Mouse (Mus musculus): ENCODE measurements around the gene Prkacb. TPM values are rescaled to one million over a fixed set of nuclear protein-coding genes. Genes with fewer than 3 reads are reported as not detected.

Prkacb gene
- total and polyA plus RNA-seq, 3 experiments = 16.5 to 55.6 (median 31.8) TPM

DNA sequence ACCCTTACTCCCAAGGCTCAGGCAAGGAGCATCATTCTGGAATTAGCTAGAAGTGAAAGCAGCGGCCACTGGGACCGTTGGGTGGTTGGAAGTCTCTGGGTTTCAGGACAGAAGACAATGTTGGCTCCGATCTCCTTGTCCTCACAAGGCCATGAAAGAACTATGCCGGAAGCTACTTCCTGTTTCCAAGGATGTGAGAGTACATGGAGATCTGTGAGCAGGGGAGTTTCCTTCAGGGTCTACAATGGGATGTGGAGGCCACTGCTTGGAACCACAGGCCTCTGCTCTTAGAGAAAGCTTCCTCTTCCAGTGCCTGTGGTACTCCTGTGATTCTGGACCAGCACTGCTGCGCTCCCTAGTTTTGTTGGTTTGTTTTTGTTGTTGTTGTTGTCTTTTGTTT is 33.4 kb upstream of the Prkacb start:
- no peak for TF ChIP-seq POLR2AphosphoS2 (IDR thresholded peaks at IDR 0.05; ENCODE audit: low read length)
- no peak for TF ChIP-seq MYB (IDR thresholded peaks at IDR 0.05; ENCODE audit: low read depth, low read length)
- TF ChIP-seq POLR2A (IDR thresholded peaks at IDR 0.05; ENCODE audit: control insufficient read depth in 1 of 2, insufficient read depth in 1 of 2, low read depth in 1 of 2, low read length in 2 of 2, poor library complexity in 1 of 2) = no peak
- TF ChIP-seq ZC3H11A (IDR thresholded peaks at IDR 0.05; ENCODE audit: low read depth, low read length) = no peak
- TF ChIP-seq ETS1 (IDR thresholded peaks at IDR 0.05; ENCODE audit: low read depth, low read length) = no peak
- no peak for TF ChIP-seq E2F4 (IDR thresholded peaks at IDR 0.05; ENCODE audit: borderline replicate concordance, low read depth, low read length)
- TF ChIP-seq MXI1 (IDR thresholded peaks at IDR 0.05; ENCODE audit: low read depth, low read length) = no peak
- no peak for TF ChIP-seq RAD21 (IDR thresholded peaks at IDR 0.05; ENCODE audit: low read depth, low read length)
- no peak for TF ChIP-seq TCF12 (IDR thresholded peaks at IDR 0.05; ENCODE audit: low read depth, low read length)
- no peak for TF ChIP-seq CHD1 (IDR thresholded peaks at IDR 0.05; ENCODE audit: low read depth, low read length)
- Histone ChIP-seq H3K27me3 (ENCODE audit: control insufficient read depth in 1 of 2, insufficient read depth in 2 of 2, low read length in 2 of 2) (no peaks in the 10 kb centered on the region; a peak in 1 of 4 replicates), H3K4me1 (ENCODE audit: control insufficient read depth in 1 of 2, insufficient read depth in 2 of 2, low read length in 2 of 2) (no peaks in the 10 kb centered on the region), H3K79me2 (ENCODE audit: control insufficient read depth, insufficient read depth, low read length, poor library complexity) (no peaks in the 10 kb centered on the region), H3K36me3 (ENCODE audit: control insufficient read depth in 1 of 2, insufficient read depth in 2 of 2, low read length in 2 of 2) (no peaks in the 10 kb centered on the region), H3K4me3 (ENCODE audit: control insufficient read depth in 1 of 2, insufficient read depth in 1 of 2, low read depth in 2 of 2, low read length in 2 of 2) (no peak overlapping the region), H3K9me3 (replicated peaks; ENCODE audit: insufficient read depth, low read length) (no peaks in the 10 kb centered on the region), H3K27ac (ENCODE audit: control insufficient read depth, low read depth, low read length) (no peak overlapping the region), H3K9ac (ENCODE audit: control insufficient read depth, low read depth, low read length, poor library complexity, severe bottlenecking) (no peak overlapping the region)
- no peak for DNase-seq (ENCODE audit: low read depth, low spot score)

DNA sequence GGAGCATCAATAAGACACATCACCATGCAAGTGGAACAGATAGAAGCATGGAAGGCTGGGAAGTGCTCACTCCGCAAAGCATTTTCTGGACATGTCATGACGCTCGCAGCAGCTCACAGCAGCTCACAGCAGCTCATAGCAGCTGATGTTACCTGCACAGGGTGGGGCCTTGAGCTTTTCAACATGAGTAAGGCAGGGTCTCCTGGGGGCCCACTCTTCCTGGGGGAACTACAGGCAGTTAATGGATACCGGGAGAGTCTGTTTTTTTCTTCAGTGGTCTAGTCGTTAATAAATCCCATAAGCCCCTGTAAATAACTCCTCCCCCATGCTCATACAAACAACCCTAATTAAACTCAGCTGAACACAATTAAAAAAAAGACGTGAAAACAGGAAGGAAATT is 30.7 kb upstream of the Prkacb start:
- H3K27me3 ChIP-seq (ENCODE audit: control insufficient read depth in 1 of 2, insufficient read depth in 2 of 2, low read length in 2 of 2) = no peaks in the 10 kb centered on the region; a peak in 1 of 4 replicates
- H3K27ac ChIP-seq (ENCODE audit: control insufficient read depth, low read depth, low read length) = no peak overlapping the region
- no peaks in the 10 kb centered on the region for H3K36me3 ChIP-seq (ENCODE audit: control insufficient read depth in 1 of 2, insufficient read depth in 2 of 2, low read length in 2 of 2)
- H3K79me2 ChIP-seq (ENCODE audit: control insufficient read depth, insufficient read depth, low read length, poor library complexity) = no peaks in the 10 kb centered on the region
- TF ChIP-seq POLR2A (IDR thresholded peaks at IDR 0.05; ENCODE audit: control insufficient read depth in 1 of 2, insufficient read depth in 1 of 2, low read depth in 1 of 2, low read length in 2 of 2, poor library complexity in 1 of 2) (no peak), KAT2A (conservative IDR thresholded peaks at IDR 0.05; ENCODE audit: low read depth, low read length) (no peak), RAD21 (IDR thresholded peaks at IDR 0.05; ENCODE audit: low read depth, low read length) (no peak), ELF1 (IDR thresholded peaks at IDR 0.05; ENCODE audit: low read depth, low read length) (no peak), MAZ (IDR thresholded peaks at IDR 0.05; ENCODE audit: low read depth, low read length) (no peak), JUND (IDR thresholded peaks at IDR 0.05; ENCODE audit: low read depth, low read length) (no peak), MAX (IDR thresholded peaks at IDR 0.05; ENCODE audit: low read length) (no peak), MYC (IDR thresholded peaks at IDR 0.05; ENCODE audit: low read depth, low read length) (no peak), ZC3H11A (IDR thresholded peaks at IDR 0.05; ENCODE audit: low read depth, low read length) (no peak), ETS1 (IDR thresholded peaks at IDR 0.05; ENCODE audit: low read depth, low read length) (no peak), POLR2AphosphoS2 (IDR thresholded peaks at IDR 0.05; ENCODE audit: low read length) (no peak), MYB (IDR thresholded peaks at IDR 0.05; ENCODE audit: low read depth, low read length) (no peak), CTCF (IDR thresholded peaks at IDR 0.05 in 2 of 3, conservative IDR thresholded peaks at IDR 0.05 in 1 of 3; ENCODE audit: control insufficient read depth in 1 of 3, insufficient read depth in 1 of 3, low read depth in 2 of 3, low read length in 3 of 3, poor library complexity in 1 of 3, severe bottlenecking in 1 of 3) (no peak), ZMIZ1 (IDR thresholded peaks at IDR 0.05; ENCODE audit: low read depth, low read length) (no peak), ZNF384 (IDR thresholded peaks at IDR 0.05; ENCODE audit: low read depth, low read length) (no peak), MAFK (IDR thresholded peaks at IDR 0.05; ENCODE audit: borderline replicate concordance, low read depth, low read length) (no peak), BHLHE40 (IDR thresholded peaks at IDR 0.05; ENCODE audit: borderline replicate concordance, low read depth, low read length) (no peak)
- no peak overlapping the region for H3K9ac ChIP-seq (ENCODE audit: control insufficient read depth, low read depth, low read length, poor library complexity, severe bottlenecking)
- H3K4me1 ChIP-seq (ENCODE audit: control insufficient read depth in 1 of 2, insufficient read depth in 2 of 2, low read length in 2 of 2) = no peaks in the 10 kb centered on the region
- DNase-seq (ENCODE audit: low read depth, low spot score) = no peak
- no peaks in the 10 kb centered on the region for H3K9me3 ChIP-seq (replicated peaks; ENCODE audit: insufficient read depth, low read length)
- no peak overlapping the region for H3K4me3 ChIP-seq (ENCODE audit: control insufficient read depth in 1 of 2, insufficient read depth in 1 of 2, low read depth in 2 of 2, low read length in 2 of 2)
